Mouse (Mus musculus) retina, postnatal 1 day (tissue): Measurements from ENCODE around the gene Ucn.
A peak's percentile ranks its signal among the peaks of the same experiment; 100 is the strongest.

Experiments used
- DNase-seq: peaks from one replicate; pipeline ENCODE4 v3.0.0-alpha.2; 2012

The Ucn gene

GRCm38 (mm10) chr5:31105814-31106335 is 32.8 kb downstream of the Ucn start, which contains the start of gene Dnajc5g:
TSS of gene Dnajc5g (plus strand) at chr5:31106285.
- DNase-seq = no peak

- no peak for DNase-seq
These were observed 42.7 kb downstream of the Ucn start for GRCm38 (mm10) chr5:31095711-31096480.

GRCm38 (mm10) chr5:31094799-31095691 is 43.6 kb downstream of the Ucn start:
- DNase-seq = peak; percentile 75

GRCm38 (mm10) chr5:31094100-31094798 is 44.4 kb downstream of the Ucn start:
- DNase-seq = peak; percentile 19

GRCm38 (mm10) chr5:31093151-31094041 is 45.2 kb downstream of the Ucn start:
- peak; percentile 74 for DNase-seq

- DNase-seq = peak; percentile 15
These were observed 46.2 kb downstream of the Ucn start for GRCm38 (mm10) chr5:31092231-31092975.
